Mouse (Mus musculus) layer of hippocampus, postnatal 14 days (tissue): ENCODE measurements around the gene Hs6st1. TPM values are rescaled to one million over a fixed set of nuclear protein-coding genes. Genes with fewer than 3 reads are reported as not detected.

Experiments
- DNase-seq, 2 experiments: peaks; one replicate each; pipeline ENCODE4 v3.0.0; 2021 to 2022; ENCODE audit warnings: low spot score in 2 of 2, mixed read lengths in 1 of 2
- total RNA-seq, 2 experiments: library from RNA; stranded (reverse); gene quantifications; 2 replicates each; pipeline ENCODE4 v1.2.3; 2021

The Hs6st1 gene
- total RNA-seq, 2 experiments from 2014 or later, result 44.3 to 49.6 TPM

DNA sequence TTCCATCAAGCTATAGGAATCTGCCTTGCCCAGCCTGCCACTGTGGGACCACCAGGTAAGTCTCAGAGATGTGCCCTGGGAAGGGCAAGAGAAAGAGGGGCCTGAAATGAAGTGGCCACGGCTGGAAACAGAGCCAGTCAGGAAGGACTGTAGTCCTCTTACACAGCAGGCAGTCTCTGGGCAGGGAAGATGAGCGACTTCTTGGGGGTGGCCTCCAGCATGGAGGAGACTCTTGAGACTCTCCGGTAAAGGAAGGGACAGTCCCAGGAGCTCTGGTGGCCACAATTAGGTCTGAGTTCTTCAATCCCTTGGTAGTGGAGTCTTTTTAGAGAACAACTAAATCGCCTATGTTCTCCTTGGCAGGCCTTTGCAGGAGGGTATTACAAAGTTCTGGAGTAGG lies 4.0 kb upstream of the Hs6st1 start:
- DNase-seq, result no peak

DNA sequence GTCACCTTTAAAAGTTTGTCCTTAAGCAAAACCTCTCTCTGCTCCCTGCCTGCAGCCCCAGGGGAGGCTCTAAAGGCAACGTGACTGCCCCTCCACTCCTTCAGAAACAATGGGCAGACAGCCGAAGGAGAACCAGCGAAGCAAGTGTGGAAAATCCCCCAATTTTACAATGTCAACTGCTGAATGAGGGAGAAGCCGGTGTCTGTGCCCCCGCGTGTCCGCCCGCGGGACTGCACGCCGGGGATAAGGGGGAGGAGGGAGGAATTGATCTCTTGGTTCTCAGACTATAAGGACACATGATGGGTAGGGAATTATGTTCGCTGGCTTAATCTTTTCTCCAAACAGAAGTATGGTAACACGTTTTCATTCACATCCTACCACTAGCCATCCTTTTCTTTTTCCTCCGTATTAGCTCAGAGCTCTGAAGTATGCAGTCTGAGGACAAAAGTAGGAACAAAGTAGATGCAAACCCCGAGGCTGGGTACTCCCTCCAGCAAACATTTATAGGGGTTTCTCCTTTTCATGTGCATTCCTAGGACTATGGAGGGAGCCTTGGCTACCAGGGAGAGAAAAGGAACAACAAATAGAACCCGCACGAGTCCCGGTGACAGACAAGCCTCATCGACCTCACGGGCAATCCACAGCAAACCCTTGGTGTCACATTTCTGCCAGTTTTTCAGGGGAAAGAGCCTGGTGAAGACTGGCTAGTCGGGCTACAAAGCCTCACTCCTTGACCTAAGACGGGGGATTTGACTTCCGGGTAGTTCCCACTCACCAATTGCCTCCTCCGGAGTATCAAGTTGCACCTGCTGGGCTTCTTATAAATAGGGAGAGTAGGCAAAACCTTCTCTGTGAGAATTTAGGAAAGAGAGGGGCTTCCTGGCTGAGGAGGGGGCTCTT lies 3.1 kb upstream of the Hs6st1 start:
- peak; percentile 91 to 95 for DNase-seq

DNA sequence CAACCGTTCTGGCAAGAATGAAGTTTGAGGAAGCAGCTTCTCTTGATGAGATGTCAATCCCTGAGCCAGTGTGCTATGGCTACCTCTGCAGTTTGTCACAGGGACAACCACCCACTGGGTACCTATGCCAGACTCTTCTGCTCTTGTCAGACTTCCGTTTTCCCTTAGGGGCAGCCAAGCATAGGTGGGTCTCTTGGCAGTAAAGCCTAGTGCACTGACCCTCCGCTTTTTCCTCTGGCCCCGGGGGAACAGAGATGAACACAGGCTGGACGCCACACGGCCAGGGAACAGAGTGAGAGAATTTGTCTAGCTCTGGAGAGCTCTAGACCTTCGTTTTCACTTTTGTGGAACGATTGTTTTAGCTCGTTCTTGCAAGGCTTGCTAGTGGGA lies 2.4 kb upstream of the Hs6st1 start:
- DNase-seq, result no peak

- no peak for DNase-seq
These were observed 1.8 kb upstream of the Hs6st1 start for GRCm38 (mm10) chr1:36066216-36066980.

- no peak for DNase-seq
These were observed 999 bp upstream of the Hs6st1 start for GRCm38 (mm10) chr1:36067201-36067600.

GRCm38 (mm10) chr1:36067611-36068010 lies 589 bp upstream of the Hs6st1 start:
- DNase-seq, result no peak

DNA sequence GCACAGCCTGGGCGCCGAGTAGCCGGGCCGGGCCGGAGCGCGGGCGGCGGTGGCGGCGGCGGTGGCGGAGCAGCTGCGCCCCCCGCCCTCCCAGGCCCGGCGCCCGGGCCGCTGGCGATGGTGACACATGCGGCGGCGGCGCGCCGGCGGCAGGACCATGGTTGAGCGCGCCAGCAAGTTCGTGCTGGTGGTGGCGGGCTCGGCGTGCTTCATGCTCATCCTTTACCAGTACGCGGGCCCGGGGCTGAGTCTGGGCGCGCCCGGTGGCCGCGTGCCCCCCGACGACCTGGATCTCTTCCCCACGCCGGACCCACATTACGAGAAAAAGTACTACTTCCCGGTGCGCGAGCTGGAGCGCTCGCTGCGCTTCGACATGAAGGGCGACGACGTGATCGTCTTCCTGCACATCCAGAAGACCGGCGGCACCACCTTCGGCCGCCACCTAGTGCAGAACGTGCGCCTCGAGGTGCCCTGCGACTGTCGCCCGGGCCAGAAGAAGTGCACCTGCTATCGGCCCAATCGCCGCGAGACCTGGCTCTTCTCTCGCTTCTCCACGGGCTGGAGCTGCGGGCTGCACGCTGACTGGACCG lies 426 bp downstream of the Hs6st1 start:
- DNase-seq, result peak in 1 of 2 experiments; percentile 45

DNA sequence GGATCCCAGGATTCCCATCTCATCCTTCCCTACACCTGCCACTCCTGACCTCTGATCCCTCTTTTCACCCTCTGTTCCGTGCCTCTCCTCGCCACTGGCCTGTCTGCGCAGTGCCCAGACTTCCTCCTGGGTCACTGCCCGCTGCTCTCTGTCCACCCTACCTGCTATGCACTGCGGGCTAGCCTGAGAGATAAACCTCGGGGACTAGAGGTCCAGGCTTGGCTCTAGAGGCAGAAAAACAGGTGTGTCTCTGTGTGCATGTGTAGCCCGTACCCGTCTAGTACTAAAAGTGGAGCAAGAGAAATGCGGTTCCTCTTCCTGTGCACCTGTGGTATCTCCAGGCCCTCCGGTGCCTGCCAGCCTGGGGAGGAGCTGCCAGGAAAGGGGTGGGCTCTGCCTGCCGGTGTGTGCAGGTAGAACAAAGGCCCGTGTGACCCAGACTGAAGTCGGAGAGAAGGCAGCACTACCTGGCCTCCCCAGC lies 1.1 kb downstream of the Hs6st1 start:
- DNase-seq, result no peak

GRCm38 (mm10) chr1:36070190-36070589 lies 2.0 kb downstream of the Hs6st1 start:
- DNase-seq, result no peak

DNA sequence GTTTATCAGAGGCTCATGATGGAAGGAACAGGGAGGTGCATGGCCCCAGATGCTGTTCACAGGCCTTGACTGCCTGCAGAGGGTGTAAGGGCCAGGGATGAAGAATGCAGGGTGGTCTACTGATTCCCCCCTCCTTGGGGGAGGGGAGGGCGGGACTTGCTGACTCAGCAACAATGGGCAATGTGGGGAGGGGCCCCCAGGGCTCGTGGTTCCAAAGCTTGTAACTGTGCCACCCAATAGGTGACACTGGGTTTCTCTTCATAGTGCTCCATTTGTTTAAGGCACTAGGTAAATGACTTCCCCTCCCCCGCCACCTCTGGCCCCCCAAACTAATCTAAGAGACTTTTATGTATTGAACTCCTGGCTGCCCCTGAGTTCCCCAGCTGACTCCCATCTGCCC lies 2.5 kb downstream of the Hs6st1 start:
- no peak for DNase-seq

GRCm38 (mm10) chr1:36071176-36071575 lies 3.0 kb downstream of the Hs6st1 start:
- DNase-seq, result no peak

DNA sequence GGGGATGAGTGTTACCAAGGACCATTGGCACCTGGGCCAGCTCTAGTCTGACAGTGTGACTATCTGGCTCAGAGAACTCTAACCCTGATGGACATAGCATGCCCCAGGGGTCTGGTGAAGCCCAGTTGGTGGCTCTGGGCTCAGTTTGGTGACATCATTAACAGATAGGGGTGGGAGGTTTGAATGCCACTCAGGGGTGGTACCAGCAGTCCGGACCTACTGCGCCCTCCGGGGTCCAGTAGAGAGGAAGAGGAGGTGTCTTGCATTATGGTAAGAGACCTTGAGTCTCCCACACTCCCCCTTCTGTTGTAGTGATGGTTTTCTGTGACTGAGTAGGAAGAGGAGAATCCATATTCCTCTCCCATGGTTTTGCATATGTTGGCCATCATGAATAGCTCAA lies 3.4 kb downstream of the Hs6st1 start:
- no peak for DNase-seq

DNA sequence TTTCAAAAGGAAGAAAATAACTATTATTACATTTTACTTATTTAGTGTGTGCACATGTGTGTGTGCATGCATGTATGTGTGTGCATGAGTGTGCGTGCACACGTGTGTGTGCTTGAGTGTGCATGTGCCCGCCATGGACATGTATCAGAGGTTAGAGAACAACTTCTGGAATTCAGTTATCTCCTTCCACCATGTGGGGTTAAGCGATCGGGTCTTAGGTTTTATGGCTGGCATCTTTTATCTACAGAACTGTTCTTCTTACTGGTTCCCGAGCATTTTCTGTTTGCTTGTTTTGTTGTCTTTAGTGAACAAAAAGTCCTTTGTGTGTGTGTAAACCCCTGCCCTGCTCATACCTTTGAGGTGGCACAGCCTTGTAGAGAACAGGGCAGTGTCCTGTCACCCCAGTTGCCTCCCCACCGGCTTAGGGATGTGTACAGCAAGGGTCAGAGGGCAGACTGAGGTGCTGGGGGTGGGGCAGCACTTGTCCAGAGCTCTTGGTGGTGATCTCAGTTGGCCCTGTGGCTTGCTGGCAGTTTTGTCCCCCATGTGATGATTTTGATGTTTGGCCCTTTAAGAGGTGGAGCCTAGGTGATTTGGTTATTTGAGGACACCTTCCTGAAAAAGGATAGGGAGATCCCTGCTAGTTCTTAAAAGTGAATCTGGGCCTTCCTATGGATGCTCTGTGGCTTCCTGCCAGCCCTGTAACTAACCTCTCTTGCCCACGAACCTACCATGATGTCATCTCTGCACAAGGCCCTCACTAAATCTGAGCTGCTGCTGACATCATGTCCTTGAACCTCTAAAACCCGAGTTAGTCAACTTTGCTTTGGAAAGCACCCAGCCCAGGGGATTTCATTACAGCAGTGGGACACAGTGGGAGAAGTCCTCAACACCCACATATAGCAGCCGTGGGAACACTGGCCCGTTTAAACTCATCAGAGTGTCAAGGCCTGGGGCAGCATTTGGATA lies 4.7 kb downstream of the Hs6st1 start:
- no peak for DNase-seq

- no peak for DNase-seq
These were observed 5.4 kb downstream of the Hs6st1 start for GRCm38 (mm10) chr1:36073566-36073965.

- no peak for DNase-seq
These were observed 6.0 kb downstream of the Hs6st1 start for GRCm38 (mm10) chr1:36074197-36074596.

- DNase-seq, result no peak
These were observed 6.8 kb downstream of the Hs6st1 start for GRCm38 (mm10) chr1:36074968-36075367.

GRCm38 (mm10) chr1:36075652-36076051 lies 7.5 kb downstream of the Hs6st1 start:
- no peak for DNase-seq

GRCm38 (mm10) chr1:36077084-36077483 lies 8.9 kb downstream of the Hs6st1 start:
- no peak for DNase-seq

DNA sequence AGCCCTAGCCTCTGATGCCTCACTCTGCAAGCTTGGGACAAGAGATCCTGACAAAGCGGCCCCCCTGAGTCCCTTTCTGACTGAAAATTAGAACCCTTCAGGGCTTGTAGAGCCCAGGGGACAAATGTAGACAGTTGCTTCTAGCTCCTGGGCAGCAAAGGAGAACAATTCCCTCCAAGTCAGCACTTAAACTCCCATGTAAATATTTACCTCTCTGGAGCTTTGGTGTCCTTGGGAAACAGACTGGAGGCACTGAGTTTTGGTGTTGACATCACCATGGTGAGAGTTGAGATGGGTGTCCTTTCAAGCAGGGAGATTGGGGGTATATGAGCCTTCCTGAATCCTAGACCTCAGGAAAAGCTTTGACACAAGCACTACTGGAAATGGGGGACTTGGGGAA lies 10.1 kb downstream of the Hs6st1 start:
- DNase-seq, result no peak

- DNase-seq, result no peak
These were observed 11.5 kb downstream of the Hs6st1 start for GRCm38 (mm10) chr1:36079679-36080078.

- no peak for DNase-seq
These were observed 12.8 kb downstream of the Hs6st1 start for GRCm38 (mm10) chr1:36080974-36081373.
